Mouse (Mus musculus): Measurements from ENCODE around the gene Alpk3.

DNA sequence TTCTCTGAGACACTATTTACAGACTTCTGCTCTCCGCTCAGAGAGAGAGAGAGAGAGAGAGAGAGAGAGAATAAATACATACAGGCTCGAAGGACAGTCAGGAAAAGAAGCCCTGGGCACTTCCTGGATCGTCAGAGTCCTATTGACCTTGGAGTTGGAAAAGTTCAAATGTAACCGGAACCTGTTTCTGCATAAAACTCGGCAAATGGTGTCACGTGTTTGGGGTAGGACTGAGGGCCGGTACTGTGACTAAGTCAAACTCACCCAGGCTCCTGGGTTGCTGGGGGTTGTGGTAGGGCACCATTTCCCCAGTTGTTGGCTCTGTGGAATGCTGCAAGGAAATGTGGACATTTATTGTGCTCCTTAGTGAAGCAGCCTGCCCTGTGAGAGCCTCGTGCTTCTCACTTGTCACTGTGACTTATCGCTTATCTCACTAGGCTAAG, 1.3 kb downstream of the Alpk3 start:
- TF ChIP-seq CTCF (IDR thresholded peaks at IDR 0.05; ENCODE audit: control insufficient read depth, insufficient read depth, insufficient replicate concordance, low read depth, low read length) (no peak), POLR2A (IDR thresholded peaks at IDR 0.05; ENCODE audit: control insufficient read depth, low read depth, low read length) (no peak)
